Mouse (Mus musculus) heart, adult 9 months (tissue): Measurements from ENCODE around the gene Enpp1.
"Not testable (repeated sequence)": the region's sequence is repeated elsewhere in the genome, so short reads cannot be mapped to it uniquely, and the experiment has no call there.

Source experiments
- DNase-seq, 2 experiments: peaks; one replicate each; pipeline ENCODE4 v3.0.0; 2022; ENCODE audit warnings: low spot score in 2 of 2

The Enpp1 gene

GRCm38 (mm10) chr10:24638306-24639070 is 73.5 kb downstream of the Enpp1 start:
- no peak for DNase-seq

GRCm38 (mm10) chr10:24636986-24637385 is 75.0 kb downstream of the Enpp1 start:
- DNase-seq, result no peak

- DNase-seq, result no peak
Observed at GRCm38 (mm10) chr10:24635884-24636283, 76.1 kb downstream of the Enpp1 start.

GRCm38 (mm10) chr10:24635331-24635815 is 76.6 kb downstream of the Enpp1 start:
- peak in 1 of 2 experiments; percentile 27 for DNase-seq

GRCm38 (mm10) chr10:24634288-24634687 is 77.7 kb downstream of the Enpp1 start:
- peak; percentile 68 to 83 for DNase-seq

GRCm38 (mm10) chr10:24631122-24631521 is 80.8 kb downstream of the Enpp1 start:
- no peak for DNase-seq

- peak in 1 of 2 experiments; percentile 46 for DNase-seq
Observed at GRCm38 (mm10) chr10:24630469-24631081, 81.4 kb downstream of the Enpp1 start.

GRCm38 (mm10) chr10:24629086-24629720 is 82.8 kb downstream of the Enpp1 start:
- no peak for DNase-seq

- DNase-seq, result no peak
Observed at GRCm38 (mm10) chr10:24628466-24628865, 83.5 kb downstream of the Enpp1 start.

- DNase-seq, result no peak
Observed at GRCm38 (mm10) chr10:24627262-24627661, 84.7 kb downstream of the Enpp1 start.

GRCm38 (mm10) chr10:24625060-24625701 is 86.8 kb downstream of the Enpp1 start:
- peak in 1 of 2 experiments; percentile 78 for DNase-seq

GRCm38 (mm10) chr10:24622586-24622985 is 89.4 kb downstream of the Enpp1 start:
- peak in 1 of 2 experiments; percentile 76 for DNase-seq

GRCm38 (mm10) chr10:24621572-24621971 is 90.4 kb downstream of the Enpp1 start:
- peak; percentile 37 to 56 for DNase-seq

- DNase-seq, result not testable (repeated sequence)
Observed at GRCm38 (mm10) chr10:24616572-24616971, 95.4 kb downstream of the Enpp1 start.

GRCm38 (mm10) chr10:24615799-24616198 is 96.2 kb downstream of the Enpp1 start:
- DNase-seq, result no peak

GRCm38 (mm10) chr10:24614726-24615125 is 97.2 kb downstream of the Enpp1 start:
- no peak for DNase-seq

- peak; percentile 69 to 79 for DNase-seq
Observed at GRCm38 (mm10) chr10:24609766-24610165, 102.2 kb downstream of the Enpp1 start.

- DNase-seq, result no peak
Observed at GRCm38 (mm10) chr10:24609146-24609545, 102.8 kb downstream of the Enpp1 start.

- no peak for DNase-seq
Observed at GRCm38 (mm10) chr10:24603727-24604126, 108.2 kb downstream of the Enpp1 start.

GRCm38 (mm10) chr10:24603035-24603434 is 108.9 kb downstream of the Enpp1 start:
- DNase-seq, result no peak

GRCm38 (mm10) chr10:24599802-24600201 is 112.2 kb downstream of the Enpp1 start:
- peak; percentile 57 for DNase-seq

GRCm38 (mm10) chr10:24598693-24599092 is 113.3 kb downstream of the Enpp1 start:
- no peak for DNase-seq
